Mouse (Mus musculus): ENCODE data around the gene Cav3.

The Cav3 gene

GRCm38 (mm10) chr6:112495219-112495618 lies 35.9 kb downstream of the Cav3 start:
- no peak for DNase-seq (ENCODE audit: low spot score in 2 of 2)

- no peak for DNase-seq (ENCODE audit: low spot score in 2 of 2)
Measured at GRCm38 (mm10) chr6:112496291-112497060, 37.2 kb downstream of the Cav3 start.

- no peak for DNase-seq (ENCODE audit: low spot score in 2 of 2)
Measured at GRCm38 (mm10) chr6:112497456-112497855, 38.2 kb downstream of the Cav3 start.

GRCm38 (mm10) chr6:112498716-112499115 lies 39.4 kb downstream of the Cav3 start:
- no peak for DNase-seq (ENCODE audit: low spot score in 2 of 2)

- DNase-seq (ENCODE audit: low spot score in 2 of 2): no peak
Measured at GRCm38 (mm10) chr6:112499456-112499855, 40.2 kb downstream of the Cav3 start.

- no peak for DNase-seq (ENCODE audit: low spot score in 2 of 2)
Measured at GRCm38 (mm10) chr6:112501156-112501555, 41.9 kb downstream of the Cav3 start.

GRCm38 (mm10) chr6:112507617-112508016 lies 48.3 kb downstream of the Cav3 start:
- DNase-seq (ENCODE audit: low spot score in 2 of 2): no peak

GRCm38 (mm10) chr6:112509590-112510131 lies 50.4 kb downstream of the Cav3 start:
- no peak for DNase-seq (ENCODE audit: low spot score in 2 of 2)

GRCm38 (mm10) chr6:112510346-112510745 lies 51.0 kb downstream of the Cav3 start:
- DNase-seq (ENCODE audit: low spot score in 2 of 2): no peak

GRCm38 (mm10) chr6:112514591-112514990 lies 55.3 kb downstream of the Cav3 start:
- no peak for DNase-seq (ENCODE audit: low spot score in 2 of 2)

- DNase-seq (ENCODE audit: low spot score in 2 of 2): no peak
Measured at GRCm38 (mm10) chr6:112516496-112516895, 57.2 kb downstream of the Cav3 start.

GRCm38 (mm10) chr6:112517572-112517971 lies 58.3 kb downstream of the Cav3 start:
- DNase-seq (ENCODE audit: low spot score in 2 of 2): no peak

GRCm38 (mm10) chr6:112517991-112518390 lies 58.7 kb downstream of the Cav3 start:
- DNase-seq (ENCODE audit: low spot score in 2 of 2): no peak

Measured in natural killer cell, adult 2 months (primary cell).